Mouse (Mus musculus) kidney, adult 2 months (tissue): ENCODE data around the gene Foxp1. TPM values are rescaled to one million over a fixed set of nuclear protein-coding genes. Genes with fewer than 3 reads are reported as not detected.
A peak's percentile ranks its signal among the peaks of the same experiment; 100 is the strongest.

Experiments
- DNase-seq: peaks from one replicate; pipeline ENCODE4 v3.0.0; 2021
- H3K27ac ChIP-seq: fragments of 200-500 bp; 2 replicates; pipeline ENCODE4 v1.5.1; 2012; ENCODE audit warnings: low read depth, low read length, control low read depth, inconsistent platforms; ENCODE audit not compliant: insufficient read depth
- H3K27me3 ChIP-seq: fragments of 200-500 bp; replicated peaks from 2 replicates; pipeline ENCODE4 v1.6.1; 2012; ENCODE audit warnings: mild to moderate bottlenecking, moderate library complexity, low read length, inconsistent platforms; ENCODE audit not compliant: control insufficient read depth, insufficient read depth
- H3K36me3 ChIP-seq: fragments of 200-500 bp; 2 replicates; pipeline ENCODE4 v1.6.1; 2012; ENCODE audit warnings: mild to moderate bottlenecking, moderate library complexity, low read length, inconsistent platforms; ENCODE audit not compliant: control insufficient read depth, insufficient read depth
- H3K4me1 ChIP-seq: fragments of 200-500 bp; 2 replicates; pipeline ENCODE4 v1.6.1; 2011; ENCODE audit warnings: low read length; ENCODE audit not compliant: control insufficient read depth, insufficient read depth
- H3K4me3 ChIP-seq: fragments of 200-500 bp; 2 replicates; pipeline ENCODE4 v1.5.1; 2011; ENCODE audit warnings: mild to moderate bottlenecking, low read depth, low read length, control low read depth; ENCODE audit not compliant: insufficient read depth
- CTCF ChIP-seq: fragments of 200-500 bp; conservative IDR thresholded peaks from 2 replicates; pipeline ENCODE4 v1.5.1; 2011; ENCODE audit warnings: low read depth, mild to moderate bottlenecking, control low read depth, low read length, moderate library complexity, mixed read lengths; ENCODE audit not compliant: insufficient read depth, insufficient read length
- POLR2A ChIP-seq: fragments of 200-500 bp; IDR thresholded peaks from one replicate; pipeline ENCODE4 v1.6.1; 2011; ENCODE audit warnings: low read depth, low read length, control low read depth
- WGBS: fragments of 180-500 bp; shearing (Covaris S2); methylation state at CpG from one replicate; pipeline ENCODE4 v1.1.7; 2018; 5-methylcytosine and 5-hydroxymethylcytosine counted together
- polyA plus RNA-seq: library from polyadenylated mRNA; depleted of rRNA; stranded (reverse); fragments of >200 nt; gene quantifications from 2 replicates; pipeline ENCODE4 v1.2.3, GENCODE M21; 2012

The Foxp1 gene
- polyA plus RNA-seq, 1 experiment: 32.8 TPM

GRCm38 (mm10) chr6:99011895-99012584 is 510.5 kb downstream of the Foxp1 start:
- peak; percentile 53 for DNase-seq
- Histone ChIP-seq H3K4me1 (no peaks in the 10 kb centered on the region), H3K36me3 (no peaks in the 10 kb centered on the region; the same call in none of the 2 replicates), H3K27ac (peak overlapping the region; percentile 35), H3K27me3 (no peaks in the 10 kb centered on the region), H3K4me3 (no peak overlapping the region)
- 60% methylated on average over 8 of the region's 8 CpGs for WGBS
- TF ChIP-seq CTCF (no peak), POLR2A (no peak)

DNA sequence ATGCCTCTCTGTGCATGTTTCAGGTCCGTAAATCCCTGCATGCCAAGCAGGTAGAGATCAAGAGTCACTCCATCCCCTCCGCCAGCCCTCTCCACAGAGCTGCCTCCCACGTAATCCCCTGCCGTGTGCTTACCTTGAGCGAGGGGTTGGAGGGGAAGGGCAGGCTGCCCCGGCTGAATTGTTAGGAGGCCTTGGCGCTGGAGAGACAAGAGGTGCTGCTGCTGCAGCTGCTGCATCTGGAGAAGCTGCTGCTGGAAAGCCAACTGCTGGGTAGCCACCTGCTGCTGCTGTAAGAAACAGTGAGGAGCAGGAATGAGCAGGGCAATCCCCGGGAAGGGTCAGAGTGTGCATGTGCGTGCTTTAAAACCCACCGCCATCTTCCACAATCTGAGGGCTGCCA is 512.8 kb downstream of the Foxp1 start:
- Histone ChIP-seq H3K27me3 (no peaks in the 10 kb centered on the region), H3K4me3 (no peak overlapping the region), H3K36me3 (no peaks in the 10 kb centered on the region; the same call in 1 of the 2 replicates), H3K4me1 (no peaks in the 10 kb centered on the region), H3K27ac (no peak overlapping the region)
- WGBS: 75% methylated on average over 10 of the region's 10 CpGs
- no peak for DNase-seq
- TF ChIP-seq POLR2A (no peak), CTCF (no peak)

GRCm38 (mm10) chr6:99008565-99008964 is 514.0 kb downstream of the Foxp1 start:
- 97% methylated on average over 1 of the region's 1 CpGs for WGBS
- DNase-seq: no peak
- H3K4me1 ChIP-seq: no peaks in the 10 kb centered on the region

DNA sequence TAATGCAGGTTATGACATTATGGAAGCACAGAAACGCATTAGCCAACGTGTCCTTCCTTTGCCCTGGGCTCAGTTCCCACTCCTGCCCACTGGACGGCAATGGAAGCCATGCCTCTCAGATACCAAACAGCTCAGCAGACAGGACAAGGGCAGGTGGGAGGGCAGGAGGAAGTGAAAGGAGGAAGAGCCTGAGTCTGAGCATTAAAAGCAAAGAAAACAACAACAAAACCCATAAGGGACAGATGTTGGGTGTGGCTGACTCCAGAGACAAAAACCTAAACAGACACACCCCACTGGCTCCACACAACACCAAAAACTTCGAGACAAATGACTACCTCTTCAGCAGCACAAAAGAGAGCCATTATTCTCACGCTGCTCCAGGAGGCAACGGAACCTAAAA is 515.0 kb downstream of the Foxp1 start:
- no peak overlapping the region for H3K27ac ChIP-seq
- DNase-seq: no peak
- H3K4me1 ChIP-seq: no peaks in the 10 kb centered on the region
- WGBS: 72% methylated on average over 6 of the region's 6 CpGs
- H3K36me3 ChIP-seq: peaks cover 1% of the 10 kb centered on the region; the same call in 1 of the 2 replicates
- no peak overlapping the region for H3K4me3 ChIP-seq
- no peaks in the 10 kb centered on the region for H3K27me3 ChIP-seq
- TF ChIP-seq CTCF: no peak
- TF ChIP-seq POLR2A: no peak

More at GRCm38 (mm10) chr6:99008565-99008964, 514.0 kb downstream of the Foxp1 start:
- Histone ChIP-seq H3K27me3 (no peaks in the 10 kb centered on the region), H3K27ac (no peak overlapping the region), H3K4me3 (no peak overlapping the region), H3K36me3 (no peaks in the 10 kb centered on the region; the same call in 1 of the 2 replicates)
- TF ChIP-seq CTCF: peak; percentile 35
- TF ChIP-seq POLR2A: no peak

DNA sequence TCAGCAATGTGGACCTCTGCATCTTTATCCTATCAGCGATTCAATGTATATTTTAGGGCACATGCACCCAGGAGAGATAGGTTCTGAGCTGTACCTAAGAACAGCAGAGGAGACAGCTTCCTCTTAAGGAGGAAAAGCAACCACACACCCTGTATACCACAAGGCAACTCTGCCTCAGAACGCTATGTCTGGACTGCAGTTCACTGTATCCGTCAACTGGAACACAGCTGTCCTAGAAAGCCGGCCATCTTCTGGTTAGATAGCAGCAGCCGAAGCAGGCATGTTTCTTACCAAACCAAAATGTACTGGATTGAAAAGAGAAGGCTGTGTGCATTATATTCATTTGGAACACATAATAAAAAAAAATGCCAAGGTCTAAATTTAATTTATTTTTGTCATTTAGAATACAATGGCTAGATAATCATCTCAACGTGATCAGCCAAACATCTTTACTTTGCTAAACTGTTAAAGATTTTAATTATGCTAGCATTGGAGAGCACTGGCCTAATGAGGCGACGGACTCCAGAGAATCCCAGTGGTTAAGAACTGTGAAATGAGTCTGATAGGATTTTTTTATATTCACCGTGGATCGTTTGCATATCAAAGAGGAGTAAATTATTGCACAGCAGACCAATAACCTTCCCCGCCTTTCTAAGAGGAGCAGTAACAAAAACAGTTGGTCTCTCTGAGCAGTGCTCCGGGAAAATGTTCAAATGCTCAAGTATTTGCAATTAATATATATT is 518.1 kb downstream of the Foxp1 start:
- no peak overlapping the region for H3K4me3 ChIP-seq
- H3K27me3 ChIP-seq: no peaks in the 10 kb centered on the region
- no peak for TF ChIP-seq POLR2A
- TF ChIP-seq CTCF: no peak
- H3K4me1 ChIP-seq: no peaks in the 10 kb centered on the region
- no peak for DNase-seq
- peaks cover 1% of the 10 kb centered on the region; the same call in 1 of the 2 replicates for H3K36me3 ChIP-seq
- 86% methylated on average over 12 of the region's 12 CpGs for WGBS
- no peak overlapping the region for H3K27ac ChIP-seq

DNA sequence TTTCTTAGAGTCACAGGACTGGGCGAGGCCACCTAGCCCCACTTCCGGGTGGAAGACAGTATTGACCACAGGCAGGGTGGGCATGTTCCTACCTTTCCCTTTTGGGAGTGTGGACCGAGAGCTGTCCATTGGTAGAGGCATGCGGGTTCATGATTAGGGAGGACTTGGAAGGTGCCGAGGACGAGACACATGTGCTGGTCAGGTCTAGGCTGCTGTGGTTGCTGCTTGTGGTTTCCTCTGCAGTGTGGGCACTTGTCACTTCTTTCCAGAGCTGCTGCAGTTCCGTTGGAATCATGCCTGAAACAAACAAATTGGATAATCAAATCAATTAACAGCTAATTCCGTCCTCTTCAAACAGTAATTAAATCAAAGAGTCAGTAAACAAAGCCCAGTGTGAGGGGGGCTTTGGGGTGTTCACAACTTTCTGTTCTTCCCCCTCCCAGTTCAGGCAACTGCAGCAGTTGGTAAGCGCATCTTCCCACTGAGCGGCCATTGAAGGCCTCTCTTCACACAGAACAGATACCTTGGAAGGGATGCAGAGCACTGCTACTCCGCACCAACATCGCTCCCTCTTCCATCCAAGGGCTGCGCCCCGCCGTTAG is 519.3 kb downstream of the Foxp1 start:
- DNase-seq: no peak
- Histone ChIP-seq H3K27me3 (no peaks in the 10 kb centered on the region), H3K4me3 (no peak overlapping the region), H3K27ac (no peak overlapping the region), H3K4me1 (no peaks in the 10 kb centered on the region), H3K36me3 (peaks cover 1% of the 10 kb centered on the region; the same call in 1 of the 2 replicates)
- 91% methylated on average over 15 of the region's 15 CpGs for WGBS
- no peak for TF ChIP-seq POLR2A
- no peak for TF ChIP-seq CTCF

GRCm38 (mm10) chr6:99001637-99002036 is 520.9 kb downstream of the Foxp1 start:
- WGBS: 94% methylated on average over 9 of the region's 9 CpGs
- TF ChIP-seq CTCF: no peak
- no peak for TF ChIP-seq POLR2A
- H3K4me3 ChIP-seq: no peak overlapping the region
- H3K27me3 ChIP-seq: no peaks in the 10 kb centered on the region
- H3K36me3 ChIP-seq: peaks cover 1% of the 10 kb centered on the region; the same call in 1 of the 2 replicates
- no peak for DNase-seq
- H3K4me1 ChIP-seq: no peaks in the 10 kb centered on the region
- no peak overlapping the region for H3K27ac ChIP-seq
